Mouse (Mus musculus): ENCODE data around the gene Enah. TPM values are rescaled to one million over a fixed set of nuclear protein-coding genes. Genes with fewer than 3 reads are reported as not detected.

The Enah gene
- total RNA-seq, 2 experiments from 2014 or later: 90.6 to 92.1 TPM

DNA sequence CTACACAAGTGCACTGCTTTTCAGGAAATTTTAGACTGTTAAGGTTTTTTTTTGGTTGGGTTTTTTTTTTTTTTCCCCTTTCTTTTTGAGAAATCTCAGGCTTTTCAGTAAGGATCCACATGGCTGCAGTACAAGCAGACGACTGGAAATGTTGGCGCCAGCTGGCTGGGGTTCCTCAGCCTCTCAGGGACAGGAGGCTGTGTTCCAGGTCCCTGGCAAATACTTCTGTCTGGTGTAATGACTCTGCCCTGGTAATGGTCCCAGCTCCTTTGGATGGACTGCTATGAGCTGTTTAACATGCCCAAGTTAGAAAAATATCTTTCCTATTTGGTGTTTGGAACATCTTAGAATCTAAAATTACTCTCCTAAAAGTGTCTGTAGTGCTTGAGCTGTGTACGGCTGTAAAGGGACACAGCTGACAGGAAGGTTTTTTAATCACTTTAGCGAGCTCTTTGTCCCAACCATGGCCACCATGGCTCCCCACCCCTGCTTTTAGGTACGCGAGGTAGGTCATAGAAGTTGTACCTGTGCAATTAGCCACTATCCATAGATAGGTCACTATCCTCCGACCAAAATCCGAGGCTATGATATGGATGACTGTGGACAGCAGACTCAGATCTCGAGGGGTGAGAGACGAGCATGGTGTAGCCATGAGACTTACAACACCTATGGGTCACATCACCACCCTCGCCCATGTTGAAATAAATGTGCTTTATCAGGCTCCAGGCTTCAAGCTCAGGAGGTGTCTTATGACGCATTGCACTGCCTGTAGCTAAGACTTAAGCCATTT is 168.1 kb downstream of the Enah start:
- DNase-seq: peak; percentile 70 to 77
- intact Hi-C loops (cut with DNase I): no loop called here

GRCm38 (mm10) chr1:181850441-181850840 is 169.3 kb downstream of the Enah start:
- intact Hi-C loops (cut with DNase I): no loop called here
- no peak for DNase-seq

DNA sequence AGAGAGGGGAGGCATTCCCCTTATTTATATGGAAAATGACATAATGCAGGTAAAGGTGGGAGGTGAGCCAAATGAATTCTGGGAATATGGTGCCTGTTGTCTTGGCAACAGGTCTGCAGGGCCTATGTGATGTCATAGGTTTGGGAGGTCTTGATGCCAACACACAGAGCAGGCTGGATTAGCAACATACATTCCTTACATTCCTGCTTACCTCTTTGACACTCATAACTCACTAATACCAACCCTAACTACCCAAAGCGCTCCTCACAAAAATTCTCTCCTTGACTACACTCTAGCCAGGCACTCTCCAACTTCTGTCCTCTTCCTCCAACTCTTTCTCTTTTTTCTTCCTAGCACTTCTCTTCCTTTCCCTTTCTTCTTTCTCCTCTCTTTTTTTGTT is 171.6 kb downstream of the Enah start:
- no peak for DNase-seq
- intact Hi-C loops (cut with DNase I): no loop called here

GRCm38 (mm10) chr1:181847396-181847795 is 172.4 kb downstream of the Enah start:
- intact Hi-C loops (cut with DNase I): no loop called here
- DNase-seq: no peak

Other genes starting within 250 kb of the Enah start
- gene Lbr, start 176.9 kb downstream of the Enah start, total RNA-seq (2021): 10 to 100 TPM; 26.5 to 34.2 TPM
- 10 to 100 TPM; 42.6 to 46.6 TPM for gene Srp9, start 104.7 kb upstream of the Enah start, total RNA-seq (2021)
- not detected for gene Vmn1r1, start 144.5 kb upstream of the Enah start, total RNA-seq (2021)